Mouse (Mus musculus) lung, adult 2 months (tissue): Measurements from ENCODE around the gene Gm17571.

Experiments used
- CTCF ChIP-seq: fragments of 200-500 bp; IDR thresholded peaks from 2 replicates; pipeline ENCODE4 v1.5.1; 2011; ENCODE audit warnings: mild to moderate bottlenecking, low read length, control low read depth; ENCODE audit not compliant: insufficient read depth
- POLR2A ChIP-seq: fragments of 200-500 bp; IDR thresholded peaks from 2 replicates; pipeline ENCODE4 v1.6.1; 2011; ENCODE audit warnings: low read depth, mild to moderate bottlenecking, control low read depth, low read length, borderline replicate concordance; ENCODE audit errors: extremely low read depth

DNA sequence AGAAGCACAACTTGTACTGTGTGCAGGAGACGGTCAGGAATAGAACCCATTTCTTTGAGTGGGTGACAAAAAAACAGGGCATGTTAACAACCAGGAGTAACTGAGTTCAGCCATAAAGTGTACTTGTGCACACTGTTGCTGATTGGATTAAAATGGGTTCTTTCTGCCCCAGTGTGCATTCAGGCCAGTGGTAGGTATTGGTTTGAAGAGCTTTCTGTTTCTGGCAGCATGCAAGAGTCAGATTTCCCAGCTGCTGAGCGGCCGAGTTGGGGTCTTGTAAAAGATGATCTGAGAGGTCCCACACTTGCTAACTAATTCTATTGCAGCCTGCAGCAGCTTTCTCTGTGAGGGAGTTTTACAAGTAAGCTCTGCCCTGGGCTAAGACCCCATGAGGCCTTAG is 13.5 kb upstream of the Gm17571 start:
- TF ChIP-seq CTCF (no peak), POLR2A (no peak)
